Mouse (Mus musculus) forebrain, embryonic 13.5 days (tissue): ENCODE results near the gene Cd69. TPM values are rescaled to one million over a fixed set of nuclear protein-coding genes. Genes with fewer than 3 reads are reported as not detected.

Source experiments
- ATAC-seq: fragments of 200-750 bp; cut with Nextera tagmentation; 2 replicates; pipeline ENCODE4 v1.8.0; 2017
- H3K27ac ChIP-seq: fragments of 300-500 bp; sonication (generic); 2 replicates; pipeline ENCODE4 v1.5.1; 2015; ENCODE audit warnings: inconsistent platforms, mild to moderate bottlenecking, moderate library complexity
- H3K27me3 ChIP-seq: fragments of 300-500 bp; sonication (generic); 2 replicates; pipeline ENCODE4 v1.6.1; 2015; ENCODE audit warnings: mild to moderate bottlenecking, inconsistent platforms
- H3K36me3 ChIP-seq: fragments of 300-500 bp; sonication (generic); 2 replicates; pipeline ENCODE4 v1.6.1; 2015; ENCODE audit warnings: mild to moderate bottlenecking, inconsistent platforms; ENCODE audit not compliant: poor library complexity, severe bottlenecking
- H3K4me1 ChIP-seq: fragments of 300-500 bp; sonication (generic); 2 replicates; pipeline ENCODE4 v1.6.1; 2015; ENCODE audit warnings: inconsistent platforms
- H3K4me2 ChIP-seq: fragments of 300-500 bp; sonication (generic); 2 replicates; pipeline ENCODE4 v1.6.1; 2015; ENCODE audit warnings: inconsistent platforms, mild to moderate bottlenecking, moderate library complexity
- H3K4me3 ChIP-seq: fragments of 300-500 bp; sonication (generic); 2 replicates; pipeline ENCODE4 v1.5.1; 2015; ENCODE audit warnings: mild to moderate bottlenecking, inconsistent platforms
- H3K9ac ChIP-seq: fragments of 300-500 bp; sonication (generic); 2 replicates; pipeline ENCODE4 v1.6.1; 2015; ENCODE audit warnings: mild to moderate bottlenecking, inconsistent platforms
- H3K9me3 ChIP-seq: fragments of 300-500 bp; sonication (generic); replicated peaks from 2 replicates; pipeline ENCODE4 v1.6.1; 2016; ENCODE audit warnings: inconsistent platforms
- WGBS: fragments of 180-500 bp; shearing (Covaris S2); methylation state at CpG from one replicate; pipeline ENCODE4 v1.1.7; 2015; 5-methylcytosine and 5-hydroxymethylcytosine counted together
- polyA plus RNA-seq: library from polyadenylated mRNA; unstranded; fragments of >200 nt; fragmentation: Nextera tagmentation; extraction: Ambion mirVana; gene quantifications from 2 replicates; pipeline ENCODE4 v1.2.1, GENCODE M21; 2015

The Cd69 gene
- polyA plus RNA-seq, 1 experiment from 2014 or later, result not detected

GRCm38 (mm10) chr6:129274476-129274875, 760 bp downstream of the Cd69 start:
- Histone ChIP-seq H3K27ac (no peak overlapping the region), H3K4me2 (no peak overlapping the region), H3K4me1 (no peaks in the 10 kb centered on the region), H3K36me3 (no peaks in the 10 kb centered on the region), H3K27me3 (no peaks in the 10 kb centered on the region), H3K9me3 (no peaks in the 10 kb centered on the region), H3K9ac (no peak overlapping the region), H3K4me3 (no peak overlapping the region)
- WGBS, result 92% methylated on average over 2 of the region's 2 CpGs
- ATAC-seq, result no peak

- Histone ChIP-seq H3K36me3 (no peaks in the 10 kb centered on the region), H3K27ac (no peak overlapping the region), H3K4me1 (no peaks in the 10 kb centered on the region), H3K4me2 (no peak overlapping the region), H3K4me3 (no peak overlapping the region), H3K9me3 (no peaks in the 10 kb centered on the region), H3K27me3 (no peaks in the 10 kb centered on the region), H3K9ac (no peak overlapping the region)
- WGBS, result 84% methylated on average over 3 of the region's 3 CpGs
- ATAC-seq, result no peak
These were observed 1.6 kb downstream of the Cd69 start for GRCm38 (mm10) chr6:129273662-129274061.

GRCm38 (mm10) chr6:129266438-129267022, 8.7 kb downstream of the Cd69 start:
- H3K4me3 ChIP-seq, result no peak overlapping the region
- H3K4me2 ChIP-seq, result no peak overlapping the region
- no peaks in the 10 kb centered on the region for H3K4me1 ChIP-seq
- no peak for ATAC-seq
- H3K36me3 ChIP-seq, result no peaks in the 10 kb centered on the region
- no peak overlapping the region for H3K9ac ChIP-seq
- no peaks in the 10 kb centered on the region for H3K27me3 ChIP-seq
- H3K27ac ChIP-seq, result no peak overlapping the region
- H3K9me3 ChIP-seq, result no peaks in the 10 kb centered on the region
- WGBS, result 77% methylated on average over 1 of the region's 1 CpGs

GRCm38 (mm10) chr6:129265821-129266220, 9.4 kb downstream of the Cd69 start:
- WGBS, result 86% methylated on average over 3 of the region's 3 CpGs
- no peaks in the 10 kb centered on the region for H3K27me3 ChIP-seq
- H3K9me3 ChIP-seq, result no peaks in the 10 kb centered on the region
- H3K4me1 ChIP-seq, result no peaks in the 10 kb centered on the region
- no peak overlapping the region for H3K9ac ChIP-seq
- H3K4me3 ChIP-seq, result no peak overlapping the region
- no peak for ATAC-seq
- H3K27ac ChIP-seq, result no peak overlapping the region
- no peaks in the 10 kb centered on the region for H3K36me3 ChIP-seq
- no peak overlapping the region for H3K4me2 ChIP-seq

GRCm38 (mm10) chr6:129260940-129261339, 14.3 kb downstream of the Cd69 start:
- Histone ChIP-seq H3K9ac (no peak overlapping the region), H3K4me3 (no peak overlapping the region), H3K27ac (no peak overlapping the region), H3K4me1 (no peaks in the 10 kb centered on the region), H3K4me2 (no peak overlapping the region), H3K9me3 (no peaks in the 10 kb centered on the region), H3K27me3 (no peaks in the 10 kb centered on the region), H3K36me3 (no peaks in the 10 kb centered on the region)
- 90% methylated on average over 4 of the region's 4 CpGs for WGBS
- ATAC-seq, result no peak

- Histone ChIP-seq H3K9ac (no peak overlapping the region), H3K4me3 (no peak overlapping the region), H3K36me3 (no peaks in the 10 kb centered on the region), H3K4me2 (no peak overlapping the region), H3K9me3 (no peaks in the 10 kb centered on the region), H3K27ac (no peak overlapping the region), H3K27me3 (no peaks in the 10 kb centered on the region), H3K4me1 (no peaks in the 10 kb centered on the region)
- ATAC-seq, result no peak
These were observed 15.2 kb downstream of the Cd69 start for GRCm38 (mm10) chr6:129260034-129260433.

- Histone ChIP-seq H3K9me3 (no peaks in the 10 kb centered on the region), H3K4me3 (no peak overlapping the region), H3K27me3 (no peaks in the 10 kb centered on the region), H3K36me3 (no peaks in the 10 kb centered on the region), H3K4me1 (no peaks in the 10 kb centered on the region), H3K4me2 (no peak overlapping the region), H3K27ac (no peak overlapping the region), H3K9ac (no peak overlapping the region)
- WGBS, result 56% methylated on average over 7 of the region's 7 CpGs
- no peak for ATAC-seq
These were observed 19.2 kb downstream of the Cd69 start for GRCm38 (mm10) chr6:129256018-129256417.

- Histone ChIP-seq H3K4me3 (no peak overlapping the region), H3K27ac (no peak overlapping the region), H3K36me3 (no peaks in the 10 kb centered on the region), H3K9me3 (no peaks in the 10 kb centered on the region), H3K27me3 (no peaks in the 10 kb centered on the region), H3K9ac (no peak overlapping the region), H3K4me2 (no peak overlapping the region), H3K4me1 (no peaks in the 10 kb centered on the region)
- ATAC-seq, result peak; percentile 36; the same call in 1 of the 2 replicates
- 25% methylated on average over 4 of the region's 4 CpGs for WGBS
These were observed 20.2 kb downstream of the Cd69 start for GRCm38 (mm10) chr6:129254949-129255602.

GRCm38 (mm10) chr6:129254314-129254713, 20.9 kb downstream of the Cd69 start:
- no peaks in the 10 kb centered on the region for H3K9me3 ChIP-seq
- H3K4me3 ChIP-seq, result no peak overlapping the region
- no peak for ATAC-seq
- H3K4me1 ChIP-seq, result no peaks in the 10 kb centered on the region
- no peak overlapping the region for H3K27ac ChIP-seq
- H3K27me3 ChIP-seq, result no peaks in the 10 kb centered on the region
- H3K36me3 ChIP-seq, result no peaks in the 10 kb centered on the region
- no peak overlapping the region for H3K4me2 ChIP-seq
- no peak overlapping the region for H3K9ac ChIP-seq
- WGBS, result 72% methylated on average over 4 of the region's 4 CpGs

- no peak overlapping the region for H3K27ac ChIP-seq
- H3K4me3 ChIP-seq, result no peak overlapping the region
- H3K9ac ChIP-seq, result no peak overlapping the region
- no peaks in the 10 kb centered on the region for H3K9me3 ChIP-seq
- ATAC-seq, result no peak
- no peak overlapping the region for H3K4me2 ChIP-seq
- no peaks in the 10 kb centered on the region for H3K4me1 ChIP-seq
- no peaks in the 10 kb centered on the region for H3K27me3 ChIP-seq
- no peaks in the 10 kb centered on the region for H3K36me3 ChIP-seq
These were observed 27.0 kb downstream of the Cd69 start for GRCm38 (mm10) chr6:129248243-129248642.

- ATAC-seq, result no peak
- H3K4me3 ChIP-seq, result no peak overlapping the region
- H3K36me3 ChIP-seq, result no peaks in the 10 kb centered on the region
- no peak overlapping the region for H3K9ac ChIP-seq
- no peaks in the 10 kb centered on the region for H3K9me3 ChIP-seq
- no peaks in the 10 kb centered on the region for H3K27me3 ChIP-seq
- no peaks in the 10 kb centered on the region for H3K4me1 ChIP-seq
- H3K4me2 ChIP-seq, result no peak overlapping the region
- 73% methylated on average over 1 of the region's 1 CpGs for WGBS
- H3K27ac ChIP-seq, result no peak overlapping the region
These were observed 28.2 kb downstream of the Cd69 start for GRCm38 (mm10) chr6:129246992-129247391.

- no peaks in the 10 kb centered on the region for H3K4me1 ChIP-seq
- H3K9me3 ChIP-seq, result no peaks in the 10 kb centered on the region
- H3K4me2 ChIP-seq, result no peak overlapping the region
- no peaks in the 10 kb centered on the region for H3K27me3 ChIP-seq
- ATAC-seq, result no peak
- no peak overlapping the region for H3K9ac ChIP-seq
- no peaks in the 10 kb centered on the region for H3K36me3 ChIP-seq
- no peak overlapping the region for H3K27ac ChIP-seq
- no peak overlapping the region for H3K4me3 ChIP-seq
These were observed 29.4 kb downstream of the Cd69 start for GRCm38 (mm10) chr6:129245793-129246192.

GRCm38 (mm10) chr6:129241907-129242306, 33.3 kb downstream of the Cd69 start:
- H3K4me2 ChIP-seq, result no peak overlapping the region
- H3K9ac ChIP-seq, result no peak overlapping the region
- H3K36me3 ChIP-seq, result no peaks in the 10 kb centered on the region
- H3K27ac ChIP-seq, result no peak overlapping the region
- 68% methylated on average over 6 of the region's 6 CpGs for WGBS
- H3K27me3 ChIP-seq, result no peaks in the 10 kb centered on the region
- ATAC-seq, result no peak
- H3K4me1 ChIP-seq, result 0 out of 2 replicates have a peak, but pooled peaks cover 3% of the 10 kb centered on the region
- H3K4me3 ChIP-seq, result no peak overlapping the region
- no peaks in the 10 kb centered on the region for H3K9me3 ChIP-seq
